Mouse (Mus musculus) stomach, postnatal 0 days (tissue): Measurements from ENCODE around the gene Asb6. TPM values are rescaled to one million over a fixed set of nuclear protein-coding genes. Genes with fewer than 3 reads are reported as not detected.

ENCODE experiments used
- ATAC-seq: fragments of 200-750 bp; cut with Nextera tagmentation; 2 replicates; pipeline ENCODE4 v1.8.0; 2017; ENCODE audit not compliant: low FRiP score, low TSS enrichment
- DNase-seq: peaks from one replicate; pipeline ENCODE4 v3.0.0-alpha.2; 2016; ENCODE audit warnings: low spot score
- H3K27ac ChIP-seq: fragments of 300-500 bp; sonication (generic); replicated peaks from 2 replicates; pipeline ENCODE4 v1.5.1; 2014; ENCODE audit warnings: mild to moderate bottlenecking, control low read depth
- H3K27me3 ChIP-seq: fragments of 300-500 bp; sonication (generic); 2 replicates; pipeline ENCODE4 v1.6.1; 2014; ENCODE audit warnings: low read length; ENCODE audit not compliant: control insufficient read depth, insufficient read depth
- H3K36me3 ChIP-seq: fragments of 300-500 bp; sonication (generic); 2 replicates; pipeline ENCODE4 v1.6.1; 2014; ENCODE audit warnings: low read length, mixed read lengths; ENCODE audit not compliant: control insufficient read depth, insufficient read depth
- H3K4me1 ChIP-seq: fragments of 300-500 bp; sonication (generic); replicated peaks from 2 replicates; pipeline ENCODE4 v1.6.1; 2014; ENCODE audit warnings: antibody characterized with exemption; ENCODE audit not compliant: control insufficient read depth, insufficient read depth
- H3K4me2 ChIP-seq: fragments of 300-500 bp; sonication (generic); replicated peaks from 2 replicates; pipeline ENCODE4 v1.6.1; 2014; ENCODE audit warnings: low read depth, mild to moderate bottlenecking, control low read depth, moderate library complexity
- H3K4me3 ChIP-seq: fragments of 300-500 bp; sonication (generic); 2 replicates; pipeline ENCODE4 v1.5.1; 2014; ENCODE audit warnings: low read depth, low read length, control low read depth
- H3K9ac ChIP-seq: fragments of 300-500 bp; sonication (generic); 2 replicates; pipeline ENCODE4 v1.6.1; 2014; ENCODE audit warnings: mild to moderate bottlenecking, low read length, control low read depth, mixed read lengths
- H3K9me3 ChIP-seq: fragments of 300-500 bp; sonication (generic); 2 replicates; pipeline ENCODE4 v1.6.1; 2016; ENCODE audit warnings: low read length; ENCODE audit not compliant: control insufficient read depth
- CTCF ChIP-seq: IDR thresholded peaks from 2 replicates; pipeline ENCODE4 v1.5.1; 2016; ENCODE audit warnings: antibody characterized with exemption, low read depth, mild to moderate bottlenecking, moderate library complexity
- EP300 ChIP-seq: optimal IDR thresholded peaks from 2 replicates; pipeline ENCODE3; 2016; ENCODE audit warnings: antibody characterized with exemption
- WGBS: fragments of 180-500 bp; shearing (Covaris S2); extraction: QIAGEN DNeasy Blood & Tissue Kit; methylation state at CpG from one replicate; pipeline ENCODE4 v1.1.7; 2014; 5-methylcytosine and 5-hydroxymethylcytosine counted together
- polyA plus RNA-seq: library from polyadenylated mRNA; unstranded; fragments of >200 nt; fragmentation: Nextera tagmentation; extraction: Ambion mirVana; gene quantifications from 2 replicates; pipeline ENCODE4 v1.2.1, GENCODE M21; 2015

Asb6 gene
- polyA plus RNA-seq, 1 experiment from 2014 or later: 17.2 TPM

GRCm38 (mm10) chr2:30870863-30871262 is 40.7 kb upstream of the Asb6 start:
- TF ChIP-seq EP300 (no peak), CTCF (no peak)
- Histone ChIP-seq H3K36me3 (no peaks in the 10 kb centered on the region), H3K9ac (no peak overlapping the region), H3K9me3 (no peaks in the 10 kb centered on the region), H3K27me3 (no peaks in the 10 kb centered on the region), H3K4me2 (no peak overlapping the region), H3K27ac (no peak overlapping the region), H3K4me1 (no peaks in the 10 kb centered on the region), H3K4me3 (no peak overlapping the region)
- WGBS: 64% methylated on average over 8 of the region's 8 CpGs
- ATAC-seq (no peak), DNase-seq (no peak)

GRCm38 (mm10) chr2:30865426-30865825 is 35.3 kb upstream of the Asb6 start:
- H3K4me3 ChIP-seq: peak overlapping the region; percentile 37; the same call in 1 of the 2 replicates
- H3K27ac ChIP-seq: no peak overlapping the region
- DNase-seq (no peak), ATAC-seq (no peak)
- TF ChIP-seq EP300 (no peak), CTCF (no peak)
- H3K9ac ChIP-seq: no peak overlapping the region
- no peaks in the 10 kb centered on the region for H3K27me3 ChIP-seq
- H3K9me3 ChIP-seq: no peaks in the 10 kb centered on the region
- H3K4me1 ChIP-seq: 0 out of 2 replicates have a peak, but pooled peaks cover 4% of the 10 kb centered on the region
- H3K36me3 ChIP-seq: no peaks in the 10 kb centered on the region
- peak overlapping the region; percentile 61 for H3K4me2 ChIP-seq
- WGBS: 55% methylated on average over 3 of the region's 3 CpGs

DNA sequence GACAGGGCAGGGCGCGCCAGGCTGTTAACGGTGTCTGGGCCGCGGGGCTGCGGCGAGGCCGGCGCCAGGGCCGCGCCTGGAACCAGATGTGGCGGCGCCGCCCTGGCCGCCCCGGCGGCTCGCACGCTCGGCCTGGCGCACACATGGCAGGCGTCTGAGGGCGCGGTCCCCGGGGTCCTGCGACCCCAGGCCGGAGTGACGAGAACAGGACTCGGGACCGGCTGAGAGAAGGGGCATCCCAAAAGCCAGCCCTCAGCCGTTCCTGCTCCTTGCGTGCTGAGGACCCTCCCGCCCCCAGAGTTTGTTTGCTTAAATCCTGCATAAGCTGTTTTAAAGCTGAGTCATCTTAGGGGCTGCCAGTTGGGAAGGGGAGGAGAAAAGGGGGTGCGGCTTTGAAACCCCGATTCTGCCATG is 34.8 kb upstream of the Asb6 start:
- Histone ChIP-seq H3K36me3 (no peaks in the 10 kb centered on the region), H3K4me1 (0 out of 2 replicates have a peak, but pooled peaks cover 4% of the 10 kb centered on the region), H3K27ac (peak overlapping the region; percentile 63; the same call in 1 of the 2 replicates), H3K4me3 (peak overlapping the region; percentile 37), H3K9me3 (no peaks in the 10 kb centered on the region), H3K9ac (peak overlapping the region; percentile 51), H3K27me3 (no peaks in the 10 kb centered on the region), H3K4me2 (peak overlapping the region; percentile 61)
- no peak for TF ChIP-seq CTCF
- no peak for TF ChIP-seq EP300
- ATAC-seq: peak; percentile 65
- DNase-seq: peak; percentile 34
- 1% methylated on average over 35 of the region's 35 CpGs for WGBS

DNA sequence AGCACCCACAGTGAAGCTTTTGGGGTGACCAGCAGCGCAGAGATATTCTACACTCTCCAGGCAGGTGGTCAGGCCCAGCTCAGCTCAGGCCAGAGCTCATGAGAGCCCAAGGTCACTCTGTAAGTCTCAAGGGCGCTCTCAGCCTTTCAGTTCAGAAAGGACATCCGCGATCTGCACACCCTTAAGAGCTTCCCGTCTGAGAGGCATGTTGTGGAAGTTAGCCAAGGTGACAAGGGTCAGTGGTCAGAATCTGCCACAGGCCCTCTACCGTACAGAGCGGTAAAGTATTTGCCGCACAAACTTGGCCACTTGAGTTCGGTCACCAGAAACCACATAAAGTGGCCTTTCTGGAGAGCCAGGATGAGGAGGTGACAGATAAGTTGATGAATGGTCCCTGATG is 33.4 kb upstream of the Asb6 start:
- Histone ChIP-seq H3K27ac (no peak overlapping the region), H3K4me3 (no peak overlapping the region), H3K4me2 (no peak overlapping the region), H3K36me3 (no peaks in the 10 kb centered on the region), H3K4me1 (0 out of 2 replicates have a peak, but pooled peaks cover 4% of the 10 kb centered on the region), H3K9ac (no peak overlapping the region), H3K9me3 (no peaks in the 10 kb centered on the region), H3K27me3 (no peaks in the 10 kb centered on the region)
- ATAC-seq: no peak
- 79% methylated on average over 9 of the region's 9 CpGs for WGBS
- DNase-seq: no peak
- TF ChIP-seq CTCF (no peak), EP300 (no peak)

DNA sequence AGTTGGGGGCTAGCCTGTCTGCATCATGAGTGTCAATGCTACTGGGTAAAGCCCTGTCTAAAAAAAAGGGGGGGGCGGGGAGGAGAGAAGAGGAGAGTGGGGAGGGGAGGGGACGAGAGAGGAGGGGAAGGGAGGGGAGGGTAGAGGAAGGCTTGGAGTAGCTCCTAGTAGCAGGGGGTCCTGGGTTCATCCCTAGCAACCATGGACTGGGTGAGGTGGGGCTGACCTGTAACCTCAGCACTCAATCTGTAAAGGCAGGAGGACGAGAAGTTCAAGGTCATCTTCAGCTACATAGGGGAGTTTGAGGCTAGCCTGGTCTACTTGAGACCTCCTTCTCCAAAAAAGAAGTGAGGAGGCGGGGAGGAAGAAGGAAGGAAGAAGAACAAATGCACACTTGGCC is 31.9 kb upstream of the Asb6 start:
- 0 out of 2 replicates have a peak, but pooled peaks cover 4% of the 10 kb centered on the region for H3K4me1 ChIP-seq
- H3K9me3 ChIP-seq: no peaks in the 10 kb centered on the region
- no peak for DNase-seq
- H3K4me3 ChIP-seq: no peak overlapping the region
- 82% methylated on average over 2 of the region's 4 CpGs for WGBS
- H3K27ac ChIP-seq: no peak overlapping the region
- TF ChIP-seq EP300 (no peak), CTCF (no peak)
- no peak for ATAC-seq
- no peak overlapping the region for H3K9ac ChIP-seq
- no peaks in the 10 kb centered on the region for H3K36me3 ChIP-seq
- H3K4me2 ChIP-seq: no peak overlapping the region
- H3K27me3 ChIP-seq: no peaks in the 10 kb centered on the region

DNA sequence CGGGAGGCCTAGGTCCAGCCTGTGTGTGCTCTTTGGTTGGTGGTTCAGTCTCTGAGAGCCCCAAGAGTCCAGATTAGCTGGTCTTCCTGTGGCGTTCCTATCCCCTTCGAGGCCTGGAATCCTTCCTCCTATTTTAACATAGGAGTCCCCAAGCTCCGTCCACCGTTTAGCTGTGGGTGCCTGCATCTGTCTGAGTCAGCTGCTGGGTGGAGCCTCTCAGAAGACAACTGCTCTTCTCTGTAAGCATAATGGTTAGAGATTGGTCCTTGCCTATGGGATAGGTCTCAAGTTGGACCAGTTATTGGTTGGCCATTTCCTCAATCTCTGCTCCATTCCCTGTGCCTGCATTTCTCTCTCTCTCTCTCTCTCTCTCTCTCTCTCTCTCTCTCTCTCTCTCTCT is 29.6 kb upstream of the Asb6 start:
- no peaks in the 10 kb centered on the region for H3K9me3 ChIP-seq
- TF ChIP-seq EP300: no peak
- no peak overlapping the region for H3K9ac ChIP-seq
- DNase-seq (no peak), ATAC-seq (no peak)
- H3K27me3 ChIP-seq: no peaks in the 10 kb centered on the region
- no peak overlapping the region for H3K4me3 ChIP-seq
- no peaks in the 10 kb centered on the region for H3K36me3 ChIP-seq
- no peaks in the 10 kb centered on the region for H3K4me1 ChIP-seq
- no peak overlapping the region for H3K4me2 ChIP-seq
- H3K27ac ChIP-seq: no peak overlapping the region
- WGBS: 62% methylated on average over 5 of the region's 5 CpGs
